Mouse (Mus musculus) heart, embryonic 11.5 days (tissue): ENCODE measurements around the gene Rps2. TPM values are rescaled to one million over a fixed set of nuclear protein-coding genes. Genes with fewer than 3 reads are reported as not detected.

Experiments
- ATAC-seq: fragments of 200-750 bp; cut with Nextera tagmentation; replicated peaks from 2 replicates; pipeline ENCODE4 v1.8.0; 2017; ENCODE audit warnings: moderate library complexity; ENCODE audit not compliant: insufficient number of reproducible peaks, low FRiP score, low TSS enrichment
- H3K27ac ChIP-seq: fragments of 300-500 bp; sonication (generic); 2 replicates; pipeline ENCODE4 v1.5.1; 2014; ENCODE audit warnings: mild to moderate bottlenecking, low read depth, low read length
- H3K27me3 ChIP-seq: fragments of 300-500 bp; sonication (generic); 2 replicates; pipeline ENCODE4 v1.6.1; 2014; ENCODE audit warnings: mild to moderate bottlenecking, low read length, mixed read lengths; ENCODE audit not compliant: control insufficient read depth, insufficient read depth
- H3K36me3 ChIP-seq: fragments of 300-500 bp; sonication (generic); 2 replicates; pipeline ENCODE4 v1.6.1; 2014; ENCODE audit warnings: mild to moderate bottlenecking, low read length, moderate library complexity, mixed read lengths; ENCODE audit not compliant: control insufficient read depth, insufficient read depth
- H3K4me1 ChIP-seq: fragments of 300-500 bp; sonication (generic); 2 replicates; pipeline ENCODE4 v1.6.1; 2014; ENCODE audit warnings: low read length; ENCODE audit not compliant: control insufficient read depth, insufficient read depth
- H3K4me2 ChIP-seq: fragments of 300-500 bp; sonication (generic); 2 replicates; pipeline ENCODE4 v1.6.1; 2014; ENCODE audit warnings: mild to moderate bottlenecking, moderate library complexity
- H3K4me3 ChIP-seq: fragments of 300-500 bp; sonication (generic); 2 replicates; pipeline ENCODE4 v1.5.1; 2014; ENCODE audit warnings: low read depth, low read length
- H3K9ac ChIP-seq: fragments of 300-500 bp; sonication (generic); 2 replicates; pipeline ENCODE4 v1.6.1; 2014; ENCODE audit warnings: mild to moderate bottlenecking, low read depth, low read length, moderate library complexity
- H3K9me3 ChIP-seq: fragments of 300-500 bp; sonication (generic); replicated peaks from 2 replicates; pipeline ENCODE4 v1.6.1; 2016; ENCODE audit warnings: low read length; ENCODE audit not compliant: control insufficient read depth
- WGBS: fragments of 180-500 bp; shearing (Covaris S2); extraction: QIAGEN DNeasy Blood & Tissue Kit; methylation state at CpG from one replicate; pipeline ENCODE4 v1.1.7; 2014; ENCODE audit not compliant: insufficient replicate concordance; 5-methylcytosine and 5-hydroxymethylcytosine counted together
- polyA plus RNA-seq: library from polyadenylated mRNA; unstranded; fragments of >200 nt; fragmentation: Nextera tagmentation; extraction: Ambion mirVana; gene quantifications from 2 replicates; pipeline ENCODE4 v1.2.1, GENCODE M21; 2014

Gene Rps2
- polyA plus RNA-seq, 1 experiment from 2014 or later: 1,195 TPM

- ATAC-seq: no peak
- H3K27ac ChIP-seq: no peak overlapping the region
- 76% methylated on average over 8 of the region's 8 CpGs for WGBS
Observed at GRCm38 (mm10) chr17:24742307-24742706, 24.4 kb downstream of the Rps2 start.

GRCm38 (mm10) chr17:24743896-24744295, 26.0 kb downstream of the Rps2 start:
- H3K4me2 ChIP-seq: no peak overlapping the region
- WGBS: 70% methylated on average over 5 of the region's 5 CpGs
- H3K9me3 ChIP-seq: no peaks in the 10 kb centered on the region
- no peak for ATAC-seq
- H3K9ac ChIP-seq: no peak overlapping the region
- peaks cover 2% of the 10 kb centered on the region; the same call in 1 of the 2 replicates for H3K27me3 ChIP-seq
- no peaks in the 10 kb centered on the region for H3K4me1 ChIP-seq
- H3K27ac ChIP-seq: no peak overlapping the region
- H3K4me3 ChIP-seq: no peak overlapping the region
- H3K36me3 ChIP-seq: no peaks in the 10 kb centered on the region

More at GRCm38 (mm10) chr17:24742307-24742706, 24.4 kb downstream of the Rps2 start:
- Histone ChIP-seq H3K4me1 (peaks cover under 1% of the 10 kb centered on the region), H3K4me2 (no peak overlapping the region), H3K4me3 (no peak overlapping the region), H3K36me3 (no peaks in the 10 kb centered on the region), H3K9me3 (no peaks in the 10 kb centered on the region), H3K27me3 (peaks cover 2% of the 10 kb centered on the region; the same call in 1 of the 2 replicates), H3K9ac (no peak overlapping the region)

DNA sequence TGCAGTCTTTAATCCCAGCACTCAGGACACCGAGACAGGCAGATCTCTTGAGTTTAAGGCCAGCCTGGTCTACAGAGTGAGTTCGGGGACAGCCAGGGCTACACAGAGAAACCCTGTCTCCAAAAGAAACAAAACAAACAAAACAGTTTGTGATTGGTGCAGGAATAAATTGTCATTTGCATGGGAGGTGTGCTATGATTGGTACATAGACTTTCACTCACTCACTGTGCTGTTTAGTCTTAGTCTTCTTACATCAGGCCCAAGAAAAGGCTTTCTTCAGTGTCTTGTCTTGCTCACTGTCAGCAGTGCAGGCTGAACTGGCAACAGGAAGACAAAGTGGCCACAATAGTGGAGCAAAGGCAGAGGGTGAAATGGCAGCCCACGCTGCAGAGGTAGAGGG, 26.5 kb downstream of the Rps2 start:
- Histone ChIP-seq H3K4me1 (no peaks in the 10 kb centered on the region), H3K36me3 (no peaks in the 10 kb centered on the region), H3K27ac (no peak overlapping the region), H3K4me3 (no peak overlapping the region), H3K27me3 (peaks cover 2% of the 10 kb centered on the region; the same call in 1 of the 2 replicates), H3K4me2 (no peak overlapping the region), H3K9me3 (no peaks in the 10 kb centered on the region), H3K9ac (no peak overlapping the region)
- WGBS: 67% methylated on average over 3 of the region's 3 CpGs
- no peak for ATAC-seq

- 19% methylated on average over 7 of the region's 7 CpGs for WGBS
- Histone ChIP-seq H3K36me3 (no peaks in the 10 kb centered on the region), H3K4me1 (no peaks in the 10 kb centered on the region), H3K4me3 (no peak overlapping the region), H3K4me2 (no peak overlapping the region), H3K9ac (no peak overlapping the region), H3K9me3 (no peaks in the 10 kb centered on the region), H3K27ac (no peak overlapping the region), H3K27me3 (peaks cover 12% of the 10 kb centered on the region)
- 0 out of 2 replicates have a peak, but pooled peaks have one; percentile 46 for ATAC-seq
Observed at GRCm38 (mm10) chr17:24745526-24746497, 27.9 kb downstream of the Rps2 start.

DNA sequence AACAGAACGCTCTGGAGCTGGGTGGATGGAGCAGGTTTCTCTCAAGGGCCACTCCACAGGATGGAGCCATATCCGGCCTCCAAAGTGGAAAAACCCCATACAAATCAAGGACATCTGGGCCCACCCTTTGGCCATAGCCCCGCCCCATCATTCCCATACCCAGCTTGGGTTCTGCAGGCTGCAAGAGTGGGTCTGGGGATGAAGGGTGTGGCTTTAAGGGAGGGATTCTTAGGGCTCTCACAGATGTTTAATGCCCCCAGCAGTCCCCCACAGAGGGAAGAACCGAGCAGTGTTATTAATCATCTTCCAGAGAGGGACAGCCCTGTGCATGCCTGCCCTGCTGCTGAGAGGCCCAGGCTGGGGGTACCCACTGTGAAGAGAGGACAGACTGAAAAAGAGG, 29.1 kb downstream of the Rps2 start:
- no peak overlapping the region for H3K9ac ChIP-seq
- H3K9me3 ChIP-seq: no peaks in the 10 kb centered on the region
- H3K4me1 ChIP-seq: no peaks in the 10 kb centered on the region
- H3K4me2 ChIP-seq: no peak overlapping the region
- peaks cover 22% of the 10 kb centered on the region for H3K27me3 ChIP-seq
- no peak for ATAC-seq
- no peak overlapping the region for H3K27ac ChIP-seq
- H3K36me3 ChIP-seq: no peaks in the 10 kb centered on the region
- H3K4me3 ChIP-seq: no peak overlapping the region
- WGBS: 41% methylated on average over 4 of the region's 4 CpGs

DNA sequence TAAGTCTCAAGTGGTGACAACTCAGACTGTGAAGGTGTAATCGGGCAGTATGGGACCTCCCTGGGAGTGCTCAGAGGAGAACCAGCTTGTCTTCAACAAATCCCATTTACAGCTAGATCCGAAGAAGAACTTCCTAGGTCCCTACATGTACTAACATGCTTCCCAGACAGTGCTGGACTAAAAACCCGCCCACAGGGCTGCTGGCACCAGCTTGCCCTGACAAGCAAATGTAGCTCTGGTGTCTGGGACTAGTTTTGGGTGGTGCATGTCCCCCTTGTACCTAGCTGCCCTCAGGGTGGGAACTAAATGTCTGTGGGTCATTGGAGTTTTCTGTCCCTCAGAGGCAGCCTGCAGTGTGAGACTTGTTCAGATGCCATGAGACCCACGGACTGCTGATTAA, 33.6 kb downstream of the Rps2 start:
- H3K4me1 ChIP-seq: peaks cover 10% of the 10 kb centered on the region; the same call in 1 of the 2 replicates
- H3K27ac ChIP-seq: no peak overlapping the region
- no peak overlapping the region for H3K9ac ChIP-seq
- ATAC-seq: no peak
- no peaks in the 10 kb centered on the region for H3K9me3 ChIP-seq
- H3K4me3 ChIP-seq: no peak overlapping the region
- H3K4me2 ChIP-seq: no peak overlapping the region
- peaks cover 62% of the 10 kb centered on the region for H3K27me3 ChIP-seq
- H3K36me3 ChIP-seq: no peaks in the 10 kb centered on the region
- 18% methylated on average over 4 of the region's 4 CpGs for WGBS

GRCm38 (mm10) chr17:24752415-24753394, 34.8 kb downstream of the Rps2 start, which contains the start of gene Hs3st6:
Gene Hs3st6, plus strand, starts transcription at chr17:24752988.
- Histone ChIP-seq H3K4me1 (peaks cover 10% of the 10 kb centered on the region; the same call in 1 of the 2 replicates), H3K27me3 (peaks cover 62% of the 10 kb centered on the region), H3K27ac (no peak within 1 kb of the TSS), H3K4me3 (peak within 1 kb of the TSS; percentile 57), H3K9me3 (no peaks in the 10 kb centered on the region), H3K9ac (peak within 1 kb of the TSS; percentile 54), H3K4me2 (peak within 1 kb of the TSS; percentile 98), H3K36me3 (no peaks in the 10 kb centered on the region)
- WGBS: 1% methylated on average over 59 of the region's 82 CpGs
- ATAC-seq: peak; percentile 75

- Histone ChIP-seq H3K4me3 (no peak overlapping the region), H3K36me3 (no peaks in the 10 kb centered on the region), H3K4me1 (peaks cover 10% of the 10 kb centered on the region), H3K9me3 (no peaks in the 10 kb centered on the region), H3K4me2 (no peak overlapping the region), H3K9ac (no peak overlapping the region), H3K27ac (no peak overlapping the region), H3K27me3 (peaks cover 38% of the 10 kb centered on the region)
- 73% methylated on average over 1 of the region's 1 CpGs for WGBS
- ATAC-seq: no peak
Observed at GRCm38 (mm10) chr17:24757394-24757793, 39.5 kb downstream of the Rps2 start.
